Comparison of ENCODE assay signal across 8 mouse cellular contexts in genomic region chr1:119083468-119083921, GRCm38 (mm10). TPM values are rescaled to one million over a fixed set of nuclear protein-coding genes. Genes with fewer than 3 reads are reported as not detected.
DNase-seq lines count a peak whose midpoint lies in the region; ATAC-seq and TF ChIP-seq lines count a peak whose summit lies in the region.

No protein-coding gene starts in this region.

- TF ChIP-seq EP300 in lung, postnatal 0 days (IDR thresholded peaks at IDR 0.05), result no peak

- H3K4me1 ChIP-seq in embryonic facial prominence, embryonic 14.5 days (ENCODE audit: control insufficient read depth, insufficient read depth, low read length), result no peaks in the 10 kb centered on the region
- H3K4me1 ChIP-seq in lung, postnatal 0 days (ENCODE audit: insufficient read depth, low read depth, low read length), result no peaks in the 10 kb centered on the region

- intact Hi-C loops in gastrocnemius, postnatal 36 days (cut with DNase I), result loop anchor here (1.0 to 10.0 kb wide), 3 partner anchors 236 to 519 kb away; no protein-coding TSS in a partner anchor

- 21% methylated on average over 10 of the region's 10 CpGs for WGBS in embryonic facial prominence, embryonic 14.5 days
- WGBS in lung, postnatal 0 days, result 19% methylated on average over 10 of the region's 10 CpGs

- H3K36me3 ChIP-seq in embryonic facial prominence, embryonic 14.5 days (ENCODE audit: control insufficient read depth, insufficient read depth, low read length), result no peaks in the 10 kb centered on the region
- no peaks in the 10 kb centered on the region for H3K36me3 ChIP-seq in lung, postnatal 0 days (ENCODE audit: insufficient read depth, low read length)

- DNase-seq in A20 (ENCODE audit: low read depth, low spot score), result peak; percentile 31
- DNase-seq in NIH3T3 (ENCODE audit: low read depth), result peak; percentile 76
- peak; percentile 78 for DNase-seq in embryonic facial prominence, embryonic 14.5 days (ENCODE audit: low spot score)
- DNase-seq in layer of hippocampus, postnatal 14 days (ENCODE audit: low spot score in 2 of 2), result peak; percentile 51 to 78
- DNase-seq in lung, postnatal 0 days (ENCODE audit: low spot score), result peak; percentile 63
- peak; percentile 16 for DNase-seq in right cerebral cortex, postnatal 25 days
- no peak for DNase-seq in gastrocnemius, postnatal 36 days

- H3K4me2 ChIP-seq in embryonic facial prominence, embryonic 14.5 days (ENCODE audit: low read depth, low read length), result peak overlapping the region; percentile 13; the same call in 1 of the 2 replicates
- no peak overlapping the region for H3K4me2 ChIP-seq in lung, postnatal 0 days (replicated peaks; ENCODE audit: low read depth, low read length)

- no peaks in the 10 kb centered on the region for H3K9me3 ChIP-seq in embryonic facial prominence, embryonic 14.5 days (ENCODE audit: control insufficient read depth, low read length)
- no peaks in the 10 kb centered on the region for H3K9me3 ChIP-seq in lung, postnatal 0 days (ENCODE audit: low read length)

- no peak overlapping the region for H3K27ac ChIP-seq in embryonic facial prominence, embryonic 14.5 days (replicated peaks; ENCODE audit: low read depth, low read length)
- no peak overlapping the region for H3K27ac ChIP-seq in lung, postnatal 0 days (ENCODE audit: low read length)

- no peak overlapping the region for H3K9ac ChIP-seq in embryonic facial prominence, embryonic 14.5 days (ENCODE audit: low read depth, low read length)
- H3K9ac ChIP-seq in lung, postnatal 0 days (replicated peaks; ENCODE audit: low read depth), result no peak overlapping the region

- no peaks in the 10 kb centered on the region for H3K27me3 ChIP-seq in embryonic facial prominence, embryonic 14.5 days (replicated peaks; ENCODE audit: control insufficient read depth, insufficient read depth, low read length)
- no peaks in the 10 kb centered on the region for H3K27me3 ChIP-seq in lung, postnatal 0 days (replicated peaks; ENCODE audit: insufficient read depth, low read length)

- H3K4me3 ChIP-seq in embryonic facial prominence, embryonic 14.5 days (ENCODE audit: low read depth, low read length), result no peak overlapping the region
- no peak overlapping the region for H3K4me3 ChIP-seq in lung, postnatal 0 days (ENCODE audit: low read depth, low read length)

- peak; percentile 58 for ATAC-seq in embryonic facial prominence, embryonic 14.5 days (ENCODE audit: low read depth)
- ATAC-seq in hematopoietic stem cell, adult 5-6 weeks (replicated peaks in 1 of 2; ENCODE audit: insufficient read depth in 1 of 2, low FRiP score in 2 of 2, low TSS enrichment in 1 of 2, low read depth in 1 of 2, poor library complexity in 2 of 2, severe bottlenecking in 2 of 2), result peak; percentile 43 to 46; a peak in 1 of 4 replicates
- ATAC-seq in lung, postnatal 0 days, result peak; percentile 46

- peak; percentile 81 for TF ChIP-seq CTCF in lung, postnatal 0 days (IDR thresholded peaks at IDR 0.05)

RNA-seq across cellular contexts. Expression of gene Gli2, which starts 30.1 kb away (rescaled TPM):
- 14.7 and 15.1 TPM in 2 replicates for polyA plus RNA-seq in embryonic facial prominence, embryonic 14.5 days (2014; fragmentation: Nextera tagmentation; extraction: Ambion mirVana)
- total RNA-seq in hematopoietic stem cell, adult 5-6 weeks (2017), result not detected in 2 replicates
- 1 to 10 TPM; 4.2 to 4.5 TPM for total RNA-seq in layer of hippocampus, postnatal 14 days (2021)
- 1.9 and 2.7 TPM in 2 replicates for polyA plus RNA-seq in lung, postnatal 0 days (2015; fragmentation: Nextera tagmentation; extraction: Ambion mirVana)
- 1 to 10 TPM; 1.1 to 2.0 TPM for total RNA-seq in gastrocnemius, postnatal 36 days (2021)

Comparison
In these comparisons a context has a peak if more than half of its experiments do, and no peak if none do; other contexts are left out.
1. DNase-seq: peak in A20 (single experiment), NIH3T3 (single experiment), embryonic facial prominence, embryonic 14.5 days (single experiment), layer of hippocampus, postnatal 14 days (2 of 2), lung, postnatal 0 days (single experiment) and right cerebral cortex, postnatal 25 days (single experiment); none in gastrocnemius, postnatal 36 days (0 of 2).
2. Peak in every context shown above with its lines, with median percentiles within 50 percentile points of each other: ATAC-seq.